Mouse (Mus musculus): ENCODE measurements around the gene C1qtnf6.

C1qtnf6 gene

GRCm38 (mm10) chr15:78480111-78480510 lies 51.1 kb downstream of the C1qtnf6 start:
- DNase-seq (ENCODE audit: low spot score): peak; percentile 10

DNA sequence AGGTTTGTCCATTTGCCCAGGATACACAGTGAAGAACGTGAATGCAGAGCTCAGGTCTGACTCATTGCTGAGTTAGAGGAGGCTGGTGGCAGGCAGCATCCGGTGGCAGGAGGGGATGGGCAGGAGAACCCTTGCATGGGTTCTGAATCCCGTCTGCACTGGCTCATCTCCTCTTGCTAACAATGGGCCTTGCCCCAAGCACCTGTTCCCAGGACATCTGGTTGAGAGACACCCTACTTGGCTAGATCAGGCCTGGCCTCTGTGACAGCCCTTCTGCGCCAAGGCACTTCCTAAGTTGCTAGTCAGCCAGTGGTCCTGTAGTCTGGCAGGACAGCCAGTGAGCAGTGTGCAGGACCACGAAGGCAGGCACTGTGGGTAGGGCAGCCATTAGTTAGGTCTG lies 51.7 kb downstream of the C1qtnf6 start:
- no peak for DNase-seq (ENCODE audit: low spot score)

- DNase-seq (ENCODE audit: low spot score): no peak
Measured at GRCm38 (mm10) chr15:78478073-78478472, 53.1 kb downstream of the C1qtnf6 start.

GRCm38 (mm10) chr15:78476878-78477277 lies 54.3 kb downstream of the C1qtnf6 start:
- no peak for DNase-seq (ENCODE audit: low spot score)

DNA sequence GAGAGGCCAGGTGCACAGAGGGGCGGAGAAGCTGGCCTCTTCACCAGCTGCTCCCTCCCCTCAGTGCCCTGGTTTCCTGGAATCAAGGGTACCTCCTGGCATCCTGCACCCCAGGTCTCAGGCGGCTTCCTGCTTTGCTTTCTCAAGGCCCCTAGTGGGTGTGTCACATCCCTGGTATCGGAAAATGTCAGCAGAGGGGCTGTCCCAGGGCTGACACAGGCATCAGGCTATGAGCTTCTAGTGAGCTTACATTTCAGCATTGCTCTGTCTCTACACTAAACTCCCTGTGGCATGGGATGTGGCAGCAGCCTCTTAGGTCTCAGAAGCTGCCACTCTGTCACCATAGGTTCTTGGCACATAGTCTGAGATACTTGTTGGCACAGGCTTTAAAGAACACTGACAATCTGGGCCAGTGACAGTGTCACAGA lies 55.6 kb downstream of the C1qtnf6 start:
- DNase-seq (ENCODE audit: low spot score): no peak

GRCm38 (mm10) chr15:78473442-78473841 lies 57.8 kb downstream of the C1qtnf6 start:
- no peak for DNase-seq (ENCODE audit: low spot score)
